Mouse (Mus musculus): ENCODE results near the gene Ccdc153.

DNA sequence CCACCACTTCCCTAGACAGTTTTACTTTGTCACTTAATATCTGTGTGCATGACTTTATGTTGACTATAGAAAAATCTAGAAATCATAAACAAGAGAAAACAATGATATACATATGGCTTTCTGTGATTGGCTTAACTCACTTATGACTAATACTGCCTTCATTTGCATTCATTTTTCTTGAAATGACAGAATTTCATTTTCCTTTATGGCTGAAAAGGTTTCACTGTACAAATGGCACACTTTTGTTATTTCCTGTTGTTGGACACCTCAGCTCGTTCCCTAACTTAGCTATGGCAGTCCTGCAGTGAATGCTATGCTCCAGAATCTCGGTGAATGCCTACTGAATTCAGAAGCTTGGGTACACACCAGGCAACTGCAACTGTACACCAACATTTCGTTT lies 48.2 kb upstream of the Ccdc153 start:
- no peak for TF ChIP-seq POLR2A (IDR thresholded peaks at IDR 0.05; ENCODE audit: low read depth, low read length)
- no peak for TF ChIP-seq MEF2A (IDR thresholded peaks at IDR 0.05; ENCODE audit: borderline replicate concordance, low read depth, low read length)
- no peak for TF ChIP-seq CTCF (conservative IDR thresholded peaks at IDR 0.05 in 1 of 2, IDR thresholded peaks at IDR 0.05 in 1 of 2; ENCODE audit: low read depth in 2 of 2, low read length in 2 of 2)
- TF ChIP-seq JUND (conservative IDR thresholded peaks at IDR 0.05; ENCODE audit: low read depth, low read length) = 0 out of 2 replicates have a peak, but pooled peaks have one; percentile 14
- TF ChIP-seq ZMIZ1 (IDR thresholded peaks at IDR 0.05; ENCODE audit: low read depth, low read length) = no peak
- TF ChIP-seq USF1 (IDR thresholded peaks at IDR 0.05; ENCODE audit: low read depth, low read length) = no peak
- no peak for TF ChIP-seq ZC3H11A (IDR thresholded peaks at IDR 0.05; ENCODE audit: low read depth, low read length)
- TF ChIP-seq CHD2 (IDR thresholded peaks at IDR 0.05; ENCODE audit: low read length) = no peak
- TF ChIP-seq NELFE (IDR thresholded peaks at IDR 0.05; ENCODE audit: low read depth, low read length) = no peak
- TF ChIP-seq POLR2AphosphoS2 (IDR thresholded peaks at IDR 0.05; ENCODE audit: low read depth, low read length) = no peak
- no peak for TF ChIP-seq GABPA (IDR thresholded peaks at IDR 0.05; ENCODE audit: insufficient replicate concordance, low read depth, low read length)
- no peak for TF ChIP-seq ZNF384 (IDR thresholded peaks at IDR 0.05; ENCODE audit: low read depth, low read length)
- no peak for TF ChIP-seq MAX (IDR thresholded peaks at IDR 0.05; ENCODE audit: low read length)
